Mouse (Mus musculus): ENCODE results near the gene Prss45. TPM values are rescaled to one million over a fixed set of nuclear protein-coding genes. Genes with fewer than 3 reads are reported as not detected.
A peak's percentile ranks its signal among the peaks of the same experiment; 100 is the strongest.

Prss45 gene
- total RNA-seq, 2 experiments from 2014 or later, result 0.28 to 0.79 TPM

DNA sequence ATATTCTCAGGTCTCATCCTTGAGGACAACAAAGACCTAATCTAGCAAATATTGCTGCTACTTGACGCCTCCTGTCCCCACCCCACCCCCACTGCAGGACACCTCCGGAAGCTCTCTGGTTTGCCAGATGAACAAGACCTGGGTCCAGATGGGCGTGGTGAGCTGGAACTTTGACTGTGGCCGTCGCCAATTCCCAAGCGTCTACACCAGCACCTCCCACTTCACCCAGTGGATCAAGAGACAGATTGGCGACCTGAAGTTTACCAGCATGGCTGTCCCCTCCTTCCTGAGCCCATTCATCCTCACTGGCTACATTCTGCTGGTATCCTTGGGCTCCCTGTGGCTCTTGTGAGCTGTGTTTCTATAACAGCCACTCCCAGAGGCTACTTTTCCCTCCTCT lies 21.5 kb downstream of the Prss45 start:
- intact Hi-C loops (cut with DNase I), result no loop called here
- DNase-seq (ENCODE audit: extremely low spot score in 1 of 2, low spot score in 2 of 2), result no peak

DNA sequence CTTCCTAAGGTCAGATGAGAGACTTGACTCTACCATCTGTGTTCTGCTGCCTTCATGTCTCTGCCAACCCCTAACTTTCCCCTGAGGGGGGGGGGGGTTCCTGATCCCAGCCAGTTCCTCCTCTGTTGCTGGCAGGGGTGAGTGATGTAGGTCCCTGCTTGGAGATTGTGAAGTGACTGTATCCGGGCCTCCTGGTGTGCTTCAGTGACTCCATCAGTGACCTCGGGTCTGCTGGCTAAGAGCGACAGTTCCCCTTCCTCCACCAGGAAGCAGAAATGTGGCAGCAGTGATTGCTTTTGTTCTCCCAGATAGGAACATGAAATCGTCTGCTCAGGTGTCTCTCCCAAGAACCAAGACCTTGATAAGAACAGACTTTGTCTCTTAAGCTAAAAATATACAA lies 22.5 kb downstream of the Prss45 start:
- DNase-seq (ENCODE audit: extremely low spot score in 1 of 2, low spot score in 2 of 2), result peak in 1 of 2 experiments; percentile 54
- intact Hi-C loops (cut with DNase I), result no loop called here

- intact Hi-C loops (cut with DNase I), result no loop called here
- DNase-seq (ENCODE audit: extremely low spot score in 1 of 2, low spot score in 2 of 2), result no peak
Measured at GRCm38 (mm10) chr9:110857781-110858472, 23.5 kb downstream of the Prss45 start, which contains the start of gene Prss50. Gene Prss50, plus strand, starts transcription at chr9:110857967.

GRCm38 (mm10) chr9:110858523-110858922 lies 24.1 kb downstream of the Prss45 start:
- no peak for DNase-seq (ENCODE audit: extremely low spot score in 1 of 2, low spot score in 2 of 2)
- intact Hi-C loops (cut with DNase I), result no loop called here

GRCm38 (mm10) chr9:110858967-110859596 lies 24.7 kb downstream of the Prss45 start:
- DNase-seq (ENCODE audit: extremely low spot score in 1 of 2, low spot score in 2 of 2), result no peak
- intact Hi-C loops (cut with DNase I), result no loop called here

DNA sequence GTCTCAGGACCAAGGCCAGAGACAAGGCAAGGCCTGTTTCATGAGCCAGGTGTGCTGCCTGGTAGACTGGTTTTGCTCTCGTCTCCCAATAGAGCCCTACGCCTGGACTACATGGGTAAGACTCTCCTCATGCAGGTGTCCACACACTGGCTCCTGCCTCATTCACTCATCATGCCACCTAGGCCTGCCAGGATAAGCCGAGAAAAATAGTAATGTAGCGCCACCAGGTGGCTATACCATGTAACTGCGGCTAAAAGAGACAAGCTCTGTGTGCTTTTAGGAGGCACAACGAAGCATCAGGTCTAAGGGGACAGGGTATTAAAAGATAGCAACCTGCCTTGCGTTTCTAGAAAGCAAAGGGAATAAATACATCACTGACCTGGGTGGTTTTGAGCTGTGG lies 36.6 kb downstream of the Prss45 start:
- intact Hi-C loops (cut with DNase I), result loop anchor here (5.0 kb wide), 1 partner anchor 154 kb away; no protein-coding TSS in a partner anchor

DNA sequence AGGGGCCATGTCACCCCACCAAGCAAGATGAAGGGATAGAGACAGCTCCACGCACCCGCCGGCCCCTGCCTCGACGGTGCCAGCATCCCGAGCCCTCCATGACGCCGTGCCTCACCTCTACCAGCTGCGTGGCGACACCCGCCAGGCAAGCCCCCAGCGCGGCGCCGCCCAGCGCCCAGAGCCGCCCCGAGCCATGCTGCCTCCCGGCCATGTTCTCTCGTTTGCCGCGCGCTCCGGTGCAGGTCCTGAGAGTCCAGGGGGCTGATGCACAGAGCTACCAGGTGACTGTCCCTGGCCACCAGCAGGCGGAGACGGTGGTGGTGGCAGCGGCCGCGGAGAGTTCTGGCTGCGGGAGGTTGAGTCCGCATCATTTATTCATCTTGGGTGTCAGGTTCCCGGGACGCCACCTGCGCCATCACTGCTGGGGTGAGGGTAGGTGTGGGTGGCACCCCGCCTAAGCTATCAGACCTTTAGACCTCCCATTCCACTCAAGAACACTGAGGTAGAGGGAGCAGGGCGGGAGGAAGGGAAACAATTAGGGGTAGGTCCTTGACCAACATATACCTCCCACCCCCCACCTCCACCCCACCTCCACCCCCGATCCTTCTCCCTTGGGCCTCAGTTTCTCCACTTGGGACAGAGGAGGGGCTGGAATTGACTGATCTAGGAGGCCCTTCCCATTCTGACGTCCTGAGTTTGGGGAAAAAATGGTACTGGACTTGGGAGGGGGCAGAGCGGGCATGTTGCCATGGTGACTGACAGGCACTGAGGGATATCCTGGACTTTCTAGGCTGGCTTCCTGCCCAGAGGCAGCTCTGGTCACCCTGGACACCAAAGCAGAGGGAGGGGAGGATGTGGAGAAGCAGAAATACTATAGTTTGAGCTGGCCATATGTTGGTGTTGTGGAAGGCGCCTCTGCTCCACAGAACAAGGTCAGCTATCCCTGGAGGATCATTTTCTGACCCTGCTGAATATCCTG lies 39.6 kb downstream of the Prss45 start:
- intact Hi-C loops (cut with DNase I), result loop anchor here (5.0 kb wide), 1 partner anchor 157 kb away; no protein-coding TSS in a partner anchor
- DNase-seq (ENCODE audit: extremely low spot score in 1 of 2, low spot score in 2 of 2), result peak; percentile 79 to 91

More for the DNA sequence above, 36.6 kb downstream of the Prss45 start:
- peak in 1 of 2 experiments; percentile 44 for DNase-seq (ENCODE audit: extremely low spot score in 1 of 2, low spot score in 2 of 2)

GRCm38 (mm10) chr9:110874660-110875191 lies 40.3 kb downstream of the Prss45 start:
- intact Hi-C loops (cut with DNase I), result loop anchor here (5.0 kb wide), 1 partner anchor 157 kb away; no protein-coding TSS in a partner anchor
- DNase-seq (ENCODE audit: extremely low spot score in 1 of 2, low spot score in 2 of 2), result no peak

DNA sequence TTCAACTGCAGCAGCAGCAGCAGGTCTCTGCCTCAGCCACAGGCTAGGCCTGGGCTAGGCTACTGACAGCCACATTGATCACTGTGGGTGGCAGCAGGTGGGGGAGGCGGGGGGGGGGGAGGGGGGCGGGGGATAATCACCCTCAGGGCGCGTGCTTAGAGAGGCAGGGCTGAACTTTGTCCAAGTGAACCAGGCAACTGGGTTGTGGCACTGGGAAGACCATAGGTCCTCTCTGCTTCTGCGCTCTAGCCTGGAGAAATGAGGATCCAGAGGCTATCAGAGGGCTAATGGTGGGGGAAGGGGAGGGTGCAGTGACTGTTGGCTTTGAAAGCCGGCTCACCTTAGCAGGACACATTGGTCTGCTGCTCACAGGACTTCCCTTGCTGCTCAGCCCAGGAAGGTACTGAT lies 40.9 kb downstream of the Prss45 start:
- intact Hi-C loops (cut with DNase I), result no loop called here
- no peak for DNase-seq (ENCODE audit: extremely low spot score in 1 of 2, low spot score in 2 of 2)

DNA sequence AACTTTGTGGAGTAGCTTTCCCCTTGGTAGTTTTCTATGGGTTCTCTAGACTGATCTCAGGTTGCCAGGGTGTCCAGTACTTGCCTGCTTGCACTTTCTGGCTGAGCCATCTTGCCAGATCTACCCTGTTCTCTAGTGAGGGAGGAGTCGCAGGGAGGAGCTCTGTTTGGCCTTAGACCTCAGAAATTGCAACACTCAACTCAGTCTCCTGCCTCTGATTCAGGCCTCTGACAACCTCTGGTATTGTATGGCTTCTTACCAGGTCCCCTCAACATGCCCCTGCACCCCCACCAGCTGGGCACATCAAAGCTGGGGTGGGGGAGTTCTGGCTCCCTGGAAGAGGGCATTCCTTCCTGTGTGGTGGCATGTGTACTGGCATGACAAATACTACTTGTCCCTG lies 43.0 kb downstream of the Prss45 start:
- no peak for DNase-seq (ENCODE audit: extremely low spot score in 1 of 2, low spot score in 2 of 2)
- intact Hi-C loops (cut with DNase I), result no loop called here

GRCm38 (mm10) chr9:110877888-110878287 lies 43.5 kb downstream of the Prss45 start:
- peak; percentile 31 to 64 for DNase-seq (ENCODE audit: extremely low spot score in 1 of 2, low spot score in 2 of 2)
- intact Hi-C loops (cut with DNase I), result no loop called here

- intact Hi-C loops (cut with DNase I), result no loop called here
- DNase-seq (ENCODE audit: extremely low spot score in 1 of 2, low spot score in 2 of 2), result peak in 1 of 2 experiments; percentile 26
Measured at GRCm38 (mm10) chr9:110879191-110879920, 45.0 kb downstream of the Prss45 start, which contains the start of gene Als2cl. Gene Als2cl, plus strand, starts transcription at chr9:110879870.

DNA sequence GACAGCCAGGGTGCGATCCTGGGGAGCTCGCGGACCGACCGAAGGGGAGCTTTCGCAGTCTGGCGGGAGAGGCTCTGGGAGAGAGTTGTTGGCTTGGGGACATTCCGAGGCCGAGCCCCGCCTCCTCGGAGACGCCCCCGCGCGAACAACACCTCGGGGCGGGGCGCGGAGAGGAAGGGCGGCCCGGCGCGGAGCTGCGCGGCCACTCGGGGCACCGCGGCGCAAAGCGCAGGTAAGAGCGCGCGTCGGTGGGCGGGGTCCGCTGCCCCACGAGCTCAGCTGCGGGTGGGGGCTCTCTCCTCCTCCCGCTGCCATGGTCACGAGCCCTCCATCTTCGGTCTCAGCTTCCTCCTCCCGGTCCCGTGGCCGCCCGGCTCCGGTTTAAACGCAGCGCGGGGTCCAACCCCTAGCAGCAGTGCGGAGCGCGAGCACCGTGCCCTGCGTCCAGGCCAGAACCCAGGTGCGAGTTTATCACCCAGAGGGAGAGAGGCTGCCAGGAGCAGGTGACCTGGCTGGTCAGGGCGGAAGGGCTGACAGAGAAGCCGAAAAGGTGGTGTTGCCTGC lies 45.7 kb downstream of the Prss45 start, which contains the start of gene Tmie:
Gene Tmie (minus strand): TSS at position 116 of the 564 bp plus-strand sequence.
- intact Hi-C loops (cut with DNase I), result no loop called here
- peak in 1 of 2 experiments; percentile 85 for DNase-seq (ENCODE audit: extremely low spot score in 1 of 2, low spot score in 2 of 2)

- intact Hi-C loops (cut with DNase I), result no loop called here
- no peak for DNase-seq (ENCODE audit: extremely low spot score in 1 of 2, low spot score in 2 of 2)
Measured at GRCm38 (mm10) chr9:110880772-110881171, 46.4 kb downstream of the Prss45 start.

DNA sequence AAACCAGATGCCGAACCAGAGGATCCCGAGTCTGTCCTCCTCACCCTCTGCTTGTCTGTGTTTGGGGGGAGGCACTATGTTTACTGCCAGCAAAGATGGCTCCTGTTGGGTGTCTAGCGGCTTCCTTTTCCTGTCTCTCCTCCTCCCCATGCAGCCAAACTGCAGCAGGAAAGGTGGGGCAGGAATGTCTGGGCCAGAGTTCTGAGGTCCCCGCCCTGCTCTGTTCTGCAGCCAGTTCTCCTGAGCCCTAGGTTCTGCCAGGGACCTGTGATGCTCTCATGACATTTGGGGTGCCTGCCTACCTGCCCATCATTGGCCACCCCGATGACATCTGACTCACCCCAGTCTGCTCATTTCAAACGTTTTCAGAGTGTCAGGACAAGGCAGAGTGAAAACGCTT lies 47.6 kb downstream of the Prss45 start:
- intact Hi-C loops (cut with DNase I), result no loop called here
- no peak for DNase-seq (ENCODE audit: extremely low spot score in 1 of 2, low spot score in 2 of 2)

DNA sequence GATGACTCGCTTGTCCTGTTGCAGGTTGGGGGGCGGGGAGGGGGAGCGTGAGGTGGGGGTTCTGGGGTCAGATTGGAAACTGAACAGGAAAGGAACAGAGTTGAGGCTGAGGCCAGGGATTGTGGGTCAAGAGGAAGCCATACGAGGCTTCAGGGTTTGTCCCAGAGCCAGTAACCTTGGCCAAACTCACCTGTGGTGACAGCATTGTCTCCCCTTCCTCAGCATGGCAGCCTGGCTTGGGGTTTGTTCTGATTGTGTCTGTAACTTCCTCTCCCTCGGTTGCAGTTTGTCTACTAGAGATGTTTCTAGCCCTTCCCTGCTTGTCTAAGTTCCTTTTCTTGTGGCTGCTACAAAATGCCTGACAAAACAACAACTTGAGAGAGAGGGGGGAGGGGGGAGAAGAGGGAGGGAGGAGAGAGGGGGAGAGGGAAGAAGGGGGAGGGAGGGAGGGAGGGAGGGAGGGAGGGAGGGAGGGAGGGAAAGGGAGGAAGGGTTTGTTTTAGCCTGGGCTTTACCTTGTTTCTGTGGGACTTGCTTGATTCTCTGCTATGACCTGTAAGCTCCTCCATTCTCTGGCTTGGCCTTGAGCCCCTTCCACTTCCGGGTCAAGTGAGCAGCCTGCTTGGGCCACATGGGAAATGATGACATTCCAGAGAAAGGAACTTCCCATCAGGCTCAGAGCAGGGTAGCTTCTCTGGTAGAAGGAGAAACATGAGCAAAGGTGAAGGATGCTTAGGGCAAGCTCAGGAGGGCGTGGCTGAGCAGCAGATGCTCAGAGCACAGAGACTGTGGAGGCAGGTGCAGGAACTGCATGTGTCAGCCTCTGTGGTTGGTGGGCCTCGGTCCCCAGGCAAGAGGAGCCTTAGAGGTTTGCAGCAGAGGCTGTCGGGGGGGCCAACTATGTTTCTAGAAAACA lies 53.3 kb downstream of the Prss45 start:
- intact Hi-C loops (cut with DNase I), result no loop called here

DNA sequence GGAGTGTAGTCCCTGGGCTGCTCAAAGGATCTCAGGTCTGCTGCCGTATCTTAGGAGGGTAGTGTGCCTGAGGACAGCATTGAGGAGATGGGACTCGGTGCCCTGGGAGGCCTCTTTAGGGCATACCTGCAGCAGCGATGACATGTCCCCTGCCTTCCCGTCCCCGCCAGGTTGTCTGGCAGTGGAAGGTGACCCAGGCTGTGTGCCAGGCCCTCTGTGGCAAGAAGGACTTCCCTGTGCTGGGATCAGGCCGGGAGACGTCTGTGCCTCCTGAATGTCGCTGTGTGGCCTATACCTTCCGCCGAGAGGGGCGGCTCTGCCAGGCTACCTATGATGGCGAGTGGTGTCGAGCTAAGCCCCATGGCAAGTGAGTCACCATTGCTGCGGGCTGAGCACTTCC lies 54.5 kb downstream of the Prss45 start:
- intact Hi-C loops (cut with DNase I), result no loop called here
- no peak for DNase-seq (ENCODE audit: extremely low spot score in 1 of 2, low spot score in 2 of 2)

More for the DNA sequence above, 53.3 kb downstream of the Prss45 start:
- no peak for DNase-seq (ENCODE audit: extremely low spot score in 1 of 2, low spot score in 2 of 2)
